Mouse (Mus musculus): ENCODE results near the gene Srcin1. TPM values are rescaled to one million over a fixed set of nuclear protein-coding genes. Genes with fewer than 3 reads are reported as not detected.

Gene Srcin1
- polyA plus RNA-seq, 1 experiment from 2014 or later: 0.83 TPM

GRCm38 (mm10) chr11:97546804-97547411, 29.1 kb downstream of the Srcin1 start:
- peak; percentile 68; the same call in 1 of the 2 replicates for ATAC-seq (replicated peaks; ENCODE audit: low FRiP score)
- Histone ChIP-seq H3K4me2 (peak overlapping the region; percentile 99), H3K9me3 (replicated peaks) (no peaks in the 10 kb centered on the region), H3K27ac (no peak overlapping the region), H3K9ac (peak overlapping the region; percentile 56), H3K27me3 (peaks cover 83% of the 10 kb centered on the region), H3K36me3 (no peaks in the 10 kb centered on the region), H3K4me1 (peaks cover 42% of the 10 kb centered on the region), H3K4me3 (replicated peaks) (peak overlapping the region; percentile 64)
- under 1% methylated on average over 57 of the region's 73 CpGs for WGBS

DNA sequence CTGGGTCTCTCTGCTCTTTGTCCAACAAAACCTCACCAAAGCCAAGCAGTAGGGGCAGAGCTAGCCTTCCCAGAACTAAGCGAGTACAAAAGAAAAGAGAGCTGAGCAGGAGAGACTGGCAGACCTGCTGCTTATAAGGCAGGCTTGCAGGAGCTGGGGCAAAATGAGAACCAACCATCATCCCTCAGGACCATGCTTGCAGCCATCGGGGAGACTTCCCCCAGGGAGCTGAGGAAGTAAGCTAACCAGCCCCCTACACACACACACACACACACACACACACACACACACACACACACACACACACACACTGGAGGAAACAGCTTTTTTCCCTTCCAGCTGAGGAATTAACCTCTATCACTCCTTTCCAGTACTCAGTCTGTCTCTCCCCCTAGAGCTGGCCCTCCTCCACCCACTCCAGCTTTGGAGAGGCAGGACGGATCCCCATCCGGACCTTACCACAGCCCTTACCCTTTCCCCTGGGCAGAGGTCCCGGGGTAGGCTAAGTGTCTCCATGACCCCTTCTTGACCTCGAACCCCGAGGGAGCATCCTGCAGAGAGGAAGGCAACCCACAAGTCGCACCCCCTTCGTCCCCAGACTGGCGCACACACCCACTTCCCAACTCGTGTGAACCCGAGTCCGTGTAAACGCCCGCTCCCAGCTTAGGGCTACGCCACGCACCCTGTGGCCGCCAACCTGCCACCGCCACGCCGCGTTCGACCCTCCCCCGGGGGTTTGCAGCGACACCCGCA, 30.0 kb downstream of the Srcin1 start:
- no peaks in the 10 kb centered on the region for H3K9me3 ChIP-seq (replicated peaks)
- 3% methylated on average over 26 of the region's 26 CpGs for WGBS
- peaks cover 42% of the 10 kb centered on the region for H3K4me1 ChIP-seq
- H3K4me2 ChIP-seq: peak overlapping the region; percentile 99
- no peak for ATAC-seq (replicated peaks; ENCODE audit: low FRiP score)
- no peaks in the 10 kb centered on the region for H3K36me3 ChIP-seq
- H3K27ac ChIP-seq: no peak overlapping the region
- peak overlapping the region; percentile 56 for H3K9ac ChIP-seq
- H3K4me3 ChIP-seq (replicated peaks): peak overlapping the region; percentile 64
- H3K27me3 ChIP-seq: peaks cover 82% of the 10 kb centered on the region

- 81% methylated on average over 9 of the region's 9 CpGs for WGBS
- ATAC-seq (replicated peaks; ENCODE audit: low FRiP score): no peak
- H3K36me3 ChIP-seq: no peaks in the 10 kb centered on the region
- H3K27me3 ChIP-seq: peaks cover 72% of the 10 kb centered on the region
- H3K27ac ChIP-seq: no peak overlapping the region
- no peak overlapping the region for H3K4me2 ChIP-seq
- H3K9ac ChIP-seq: no peak overlapping the region
- H3K9me3 ChIP-seq (replicated peaks): no peaks in the 10 kb centered on the region
- peaks cover 55% of the 10 kb centered on the region for H3K4me1 ChIP-seq
- no peak overlapping the region for H3K4me3 ChIP-seq (replicated peaks)
These were observed 32.1 kb downstream of the Srcin1 start for GRCm38 (mm10) chr11:97543883-97544282.

DNA sequence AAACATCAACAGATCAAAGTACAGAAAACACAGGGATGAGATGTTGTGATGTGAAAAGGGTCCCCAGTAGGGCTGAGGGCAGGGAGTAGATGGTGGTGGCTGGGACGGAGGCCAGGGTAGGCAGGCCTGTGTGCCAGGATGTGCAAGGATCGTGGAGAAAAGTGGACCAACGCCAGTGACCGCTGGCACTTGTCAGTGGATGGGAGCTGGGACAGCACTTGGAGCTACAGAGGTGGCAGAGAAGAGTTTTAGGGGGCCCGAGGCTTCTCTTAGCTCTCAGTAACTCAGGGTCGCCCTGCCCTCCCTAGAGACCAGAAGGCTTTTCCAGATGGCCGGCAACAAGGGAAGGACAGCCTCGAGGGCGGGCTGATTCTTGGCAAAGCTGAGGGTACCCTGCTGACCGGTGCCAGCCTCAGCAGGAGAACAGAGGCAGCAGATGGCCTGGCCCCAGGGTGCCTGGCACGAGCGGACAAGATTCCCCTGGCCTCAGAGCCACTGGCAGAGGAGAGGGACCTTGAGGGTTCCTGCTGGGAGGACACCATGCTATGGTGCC, 32.7 kb downstream of the Srcin1 start:
- Histone ChIP-seq H3K4me3 (replicated peaks) (no peak overlapping the region), H3K4me2 (no peak overlapping the region), H3K9me3 (replicated peaks) (no peaks in the 10 kb centered on the region), H3K27me3 (peaks cover 72% of the 10 kb centered on the region), H3K27ac (no peak overlapping the region), H3K4me1 (peaks cover 55% of the 10 kb centered on the region), H3K36me3 (no peaks in the 10 kb centered on the region), H3K9ac (no peak overlapping the region)
- 60% methylated on average over 12 of the region's 12 CpGs for WGBS
- no peak for ATAC-seq (replicated peaks; ENCODE audit: low FRiP score)

GRCm38 (mm10) chr11:97542171-97543150, 33.5 kb downstream of the Srcin1 start:
- H3K4me1 ChIP-seq: peaks cover 58% of the 10 kb centered on the region
- no peak overlapping the region for H3K9ac ChIP-seq
- 0 out of 2 replicates have a peak, but pooled peaks have one; percentile 3 for ATAC-seq (replicated peaks; ENCODE audit: low FRiP score)
- WGBS: 56% methylated on average over 22 of the region's 22 CpGs
- H3K4me2 ChIP-seq: no peak overlapping the region
- H3K27ac ChIP-seq: no peak overlapping the region
- no peaks in the 10 kb centered on the region for H3K36me3 ChIP-seq
- no peak overlapping the region for H3K4me3 ChIP-seq (replicated peaks)
- H3K27me3 ChIP-seq: peaks cover 72% of the 10 kb centered on the region
- no peaks in the 10 kb centered on the region for H3K9me3 ChIP-seq (replicated peaks)

GRCm38 (mm10) chr11:97540604-97541003, 35.4 kb downstream of the Srcin1 start:
- H3K4me2 ChIP-seq: no peak overlapping the region
- ATAC-seq (replicated peaks; ENCODE audit: low FRiP score): no peak
- peaks cover 55% of the 10 kb centered on the region for H3K4me1 ChIP-seq
- H3K9me3 ChIP-seq (replicated peaks): no peaks in the 10 kb centered on the region
- no peak overlapping the region for H3K4me3 ChIP-seq (replicated peaks)
- no peaks in the 10 kb centered on the region for H3K36me3 ChIP-seq
- 57% methylated on average over 3 of the region's 3 CpGs for WGBS
- peaks cover 73% of the 10 kb centered on the region for H3K27me3 ChIP-seq
- no peak overlapping the region for H3K9ac ChIP-seq
- 0 out of 2 replicates have a peak overlapping the region, but pooled peaks have one; percentile 7 for H3K27ac ChIP-seq

DNA sequence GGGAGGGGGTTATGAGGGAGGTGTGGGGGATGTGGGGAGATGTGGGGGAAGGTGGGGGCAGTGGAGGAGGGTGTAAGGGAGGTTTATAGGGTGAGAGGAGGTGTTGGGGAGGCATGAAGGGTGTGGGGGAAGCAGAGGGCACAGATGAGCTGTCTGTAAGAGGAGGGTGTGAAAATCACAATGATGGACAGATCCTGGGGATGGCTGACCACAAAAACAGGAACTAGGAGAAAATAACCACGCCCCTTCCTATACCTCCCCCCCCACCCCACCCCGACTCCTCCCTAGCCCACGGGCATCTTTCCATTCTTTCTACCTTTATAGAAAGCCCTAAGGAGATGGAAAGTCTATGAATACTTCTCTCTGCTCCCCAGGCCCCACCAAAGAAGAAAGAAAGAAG, 35.9 kb downstream of the Srcin1 start:
- Histone ChIP-seq H3K4me1 (peaks cover 57% of the 10 kb centered on the region), H3K4me3 (replicated peaks) (no peak overlapping the region), H3K9ac (no peak overlapping the region), H3K36me3 (no peaks in the 10 kb centered on the region), H3K4me2 (no peak overlapping the region), H3K27ac (no peak overlapping the region), H3K27me3 (peaks cover 73% of the 10 kb centered on the region), H3K9me3 (replicated peaks) (no peaks in the 10 kb centered on the region)
- no peak for ATAC-seq (replicated peaks; ENCODE audit: low FRiP score)
- WGBS: 70% methylated on average over 3 of the region's 3 CpGs

DNA sequence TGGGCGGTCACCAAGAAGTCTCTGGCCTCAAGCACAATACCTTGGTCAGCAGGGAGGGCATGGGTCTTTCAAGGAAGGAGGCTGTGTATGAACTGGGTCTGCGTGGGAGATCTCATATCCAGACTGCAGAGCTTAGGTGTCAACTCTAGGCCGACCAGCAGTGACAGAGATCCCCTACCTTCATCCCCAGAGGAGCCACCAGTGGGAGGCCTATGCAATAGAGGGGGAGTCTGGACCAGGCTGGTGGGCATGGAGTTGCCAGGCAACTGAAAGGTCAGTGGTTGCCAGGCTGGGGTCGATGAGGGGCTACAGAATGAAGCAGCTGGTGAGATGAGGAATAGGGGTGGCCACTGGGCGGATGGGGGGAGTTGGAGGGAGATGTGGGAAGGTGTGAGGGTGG, 36.4 kb downstream of the Srcin1 start:
- no peak overlapping the region for H3K9ac ChIP-seq
- H3K27ac ChIP-seq: no peak overlapping the region
- peaks cover 62% of the 10 kb centered on the region for H3K4me1 ChIP-seq
- no peak overlapping the region for H3K4me2 ChIP-seq
- peaks cover 73% of the 10 kb centered on the region for H3K27me3 ChIP-seq
- 48% methylated on average over 5 of the region's 5 CpGs for WGBS
- H3K36me3 ChIP-seq: no peaks in the 10 kb centered on the region
- no peak overlapping the region for H3K4me3 ChIP-seq (replicated peaks)
- H3K9me3 ChIP-seq (replicated peaks): no peaks in the 10 kb centered on the region
- no peak for ATAC-seq (replicated peaks; ENCODE audit: low FRiP score)

DNA sequence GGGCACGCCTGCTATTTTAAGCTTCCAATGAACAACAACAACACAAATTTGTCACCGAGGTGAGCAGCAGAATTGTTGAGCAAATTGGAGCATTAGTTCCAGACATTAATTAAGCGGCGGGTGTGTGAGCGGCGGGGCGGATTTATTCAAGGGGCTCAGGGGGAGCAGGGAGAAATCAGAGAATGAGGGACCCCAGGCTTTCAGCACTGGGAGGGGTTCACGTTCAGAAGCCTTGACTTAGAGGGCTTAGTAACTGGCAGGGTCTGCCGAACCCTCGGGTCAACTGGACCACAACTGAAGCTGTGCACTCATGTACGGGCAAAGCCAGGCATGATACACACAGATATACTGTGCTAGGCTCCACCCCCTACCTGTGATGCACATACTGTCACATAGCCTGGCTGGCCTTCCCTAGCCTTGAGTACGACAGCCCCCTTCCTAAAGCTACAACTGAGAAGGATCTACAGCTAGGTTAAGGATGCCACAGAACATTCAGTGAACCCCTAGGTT, 38.4 kb downstream of the Srcin1 start:
- no peaks in the 10 kb centered on the region for H3K9me3 ChIP-seq (replicated peaks)
- peak overlapping the region; percentile 79 for H3K4me2 ChIP-seq
- H3K4me3 ChIP-seq (replicated peaks): peak overlapping the region; percentile 44
- H3K27ac ChIP-seq: no peak overlapping the region
- 0 out of 2 replicates have a peak overlapping the region, but pooled peaks have one; percentile 31 for H3K9ac ChIP-seq
- ATAC-seq (replicated peaks; ENCODE audit: low FRiP score): no peak
- WGBS: 31% methylated on average over 12 of the region's 12 CpGs
- peaks cover 71% of the 10 kb centered on the region for H3K4me1 ChIP-seq
- peaks cover 82% of the 10 kb centered on the region for H3K27me3 ChIP-seq
- H3K36me3 ChIP-seq: no peaks in the 10 kb centered on the region

GRCm38 (mm10) chr11:97536835-97537579, 39.0 kb downstream of the Srcin1 start:
- 1% methylated on average over 36 of the region's 36 CpGs for WGBS
- peak overlapping the region; percentile 79 for H3K4me2 ChIP-seq
- H3K9me3 ChIP-seq (replicated peaks): no peaks in the 10 kb centered on the region
- no peaks in the 10 kb centered on the region for H3K36me3 ChIP-seq
- ATAC-seq (replicated peaks; ENCODE audit: low FRiP score): peak; percentile 62
- no peak overlapping the region for H3K27ac ChIP-seq
- peak overlapping the region; percentile 31; the same call in 1 of the 2 replicates for H3K9ac ChIP-seq
- peaks cover 88% of the 10 kb centered on the region for H3K27me3 ChIP-seq
- peak overlapping the region; percentile 44 for H3K4me3 ChIP-seq (replicated peaks)
- H3K4me1 ChIP-seq: peaks cover 71% of the 10 kb centered on the region
